Mouse (Mus musculus) 416B (cell line): ENCODE measurements around the gene Olfr786.

ENCODE experiments used
- DNase-seq: peaks from one replicate; pipeline ENCODE4 v3.0.0; 2011; ENCODE audit warnings: low read depth

The Olfr786 gene

DNA sequence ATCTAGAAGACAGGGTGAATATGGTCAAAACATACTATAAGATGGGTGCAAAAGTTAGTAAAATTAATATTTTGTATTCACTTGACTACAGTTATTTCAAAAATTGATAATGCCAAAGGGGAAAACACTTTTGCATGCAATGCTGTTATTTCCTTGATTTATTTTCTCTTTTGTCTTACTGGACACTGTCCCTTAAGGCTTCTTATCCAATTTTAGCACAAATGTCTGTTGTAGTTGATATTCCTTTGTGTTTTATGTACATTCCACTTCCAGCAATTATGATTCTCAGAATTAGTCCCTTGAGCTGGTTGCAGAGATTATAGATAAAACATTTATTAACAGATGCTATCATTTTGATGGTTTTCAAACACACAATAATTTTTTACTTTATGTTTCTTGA, at the start of gene Olfr786:
TSS of gene Olfr786 (plus strand) at position 301 of the 400 bp plus-strand sequence.
- no peak for DNase-seq

DNA sequence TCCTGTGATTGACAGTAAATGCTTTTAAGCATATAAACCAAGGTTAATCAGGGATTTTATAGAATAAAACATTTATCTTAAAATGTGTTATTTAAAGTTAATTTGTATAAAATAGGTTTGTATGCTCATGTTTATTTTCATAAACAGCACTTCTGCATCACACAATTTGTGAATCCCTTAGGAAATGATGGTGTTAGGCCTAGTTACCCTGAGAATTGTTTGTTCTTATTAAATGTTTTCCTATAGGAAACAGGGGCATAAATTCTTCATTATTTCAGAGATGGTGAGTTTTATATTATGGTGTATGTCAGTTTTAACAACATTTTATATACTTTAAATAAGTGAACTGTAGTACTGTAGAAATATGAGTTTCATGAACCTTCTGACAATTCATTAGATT, 43.3 kb upstream of the Olfr786 start, which contains the start of gene Olfr784:
TSS of gene Olfr784 (plus strand) at position 301 of the 400 bp plus-strand sequence.
- no peak for DNase-seq

DNA sequence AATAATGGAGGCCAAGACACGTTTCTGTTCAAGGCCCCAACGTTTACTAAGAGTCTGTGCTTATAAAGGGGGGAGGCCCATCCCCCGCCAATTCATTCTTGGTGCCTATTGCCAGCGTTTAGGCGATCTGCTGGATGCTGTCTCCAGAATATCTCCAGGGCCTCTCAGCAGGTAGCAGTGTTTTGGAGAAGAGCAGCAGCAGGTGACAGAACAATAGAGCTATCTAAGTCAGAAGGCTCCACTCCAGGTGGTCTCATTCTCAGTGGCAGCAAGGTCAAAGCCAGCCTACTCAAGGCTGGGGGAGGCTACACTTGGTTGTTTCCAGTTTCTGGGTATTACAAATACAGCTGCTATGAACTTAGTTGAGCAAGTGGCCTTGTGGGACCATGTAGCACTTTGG, 26.2 kb upstream of the Olfr786 start:
- DNase-seq = no peak

DNA sequence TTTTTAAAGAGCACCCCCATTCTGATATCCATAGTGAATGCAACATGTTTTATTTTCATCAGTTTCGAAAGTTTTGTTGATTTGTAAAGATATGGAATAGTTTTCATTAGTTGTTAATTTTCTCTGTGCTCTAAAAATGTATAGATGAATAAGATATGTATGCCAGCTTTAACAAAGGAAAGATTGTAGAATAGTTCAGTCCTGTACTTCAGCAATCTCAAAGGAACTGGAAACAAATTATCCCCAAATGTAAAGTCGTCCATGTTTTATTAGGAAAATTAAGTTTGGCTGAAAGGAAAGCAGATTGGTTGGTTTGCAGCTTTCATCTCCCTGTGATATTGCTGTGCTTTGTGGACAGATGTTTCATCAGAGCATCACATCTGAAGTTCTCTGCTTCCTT, 22.0 kb upstream of the Olfr786 start, which contains the start of gene Olfr785:
TSS of gene Olfr785 (plus strand) at position 301 of the 400 bp plus-strand sequence.
- DNase-seq = no peak

DNA sequence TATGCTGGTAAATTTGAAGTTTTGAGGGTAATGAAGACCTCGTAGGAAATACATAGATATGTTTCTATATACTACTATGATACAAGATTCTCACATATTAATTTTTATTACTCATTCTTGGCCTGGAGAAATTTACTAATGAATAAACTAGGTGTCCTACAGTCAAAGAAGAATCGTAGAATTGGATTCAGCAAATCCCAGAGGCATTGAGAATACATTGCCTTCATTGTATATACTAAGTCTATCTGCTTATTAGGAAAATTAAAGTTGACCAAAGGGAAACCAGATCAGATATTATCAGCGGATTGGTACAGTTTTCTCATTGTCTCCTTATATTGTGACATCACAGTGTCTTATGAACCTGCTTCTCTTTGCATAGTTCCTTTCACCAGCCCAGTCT, 34.5 kb downstream of the Olfr786 start, which contains the start of gene Olfr787:
TSS of gene Olfr787 (plus strand) at position 301 of the 400 bp plus-strand sequence.
- DNase-seq = no peak

DNA sequence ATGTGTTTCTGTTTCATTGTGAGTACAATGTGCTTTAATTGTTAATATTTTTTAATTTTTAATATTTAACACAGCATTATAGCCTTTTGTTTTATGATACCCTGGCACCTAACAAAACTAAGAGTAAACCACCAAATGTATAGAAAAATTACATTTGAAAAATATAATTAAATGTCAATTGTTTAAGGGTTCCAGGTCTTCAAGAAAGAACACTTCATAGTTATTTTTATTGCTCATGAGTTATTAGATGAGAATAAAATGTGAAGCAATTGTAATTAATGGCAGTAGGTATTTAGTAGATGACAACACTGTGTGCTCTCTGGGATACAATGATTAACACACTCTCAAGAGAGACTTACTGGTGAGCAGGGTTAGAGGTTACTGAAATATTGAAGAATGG, 43.6 kb downstream of the Olfr786 start, which contains the start of gene Olfr788:
TSS of gene Olfr788 (plus strand) at position 301 of the 400 bp plus-strand sequence.
- no peak for DNase-seq

DNA sequence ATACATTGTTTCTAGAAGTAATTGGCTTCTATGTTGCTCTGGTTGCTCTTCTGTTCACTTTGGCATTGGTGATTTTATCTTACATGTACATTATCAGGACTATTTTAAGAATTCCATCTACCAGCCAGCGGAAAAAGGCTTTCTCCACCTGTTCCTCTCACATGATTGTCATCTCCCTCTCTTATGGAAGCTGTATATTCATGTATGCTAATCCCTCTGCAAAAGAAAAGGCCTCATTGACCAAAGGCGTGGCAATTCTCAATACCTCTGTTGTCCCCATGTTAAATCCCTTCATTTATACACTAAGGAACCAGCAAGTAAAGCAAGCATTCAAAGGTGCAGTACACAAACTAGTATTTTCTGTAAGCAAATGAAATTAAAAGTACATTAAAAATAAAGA, 46.1 kb downstream of the Olfr786 start:
- DNase-seq = no peak

DNA sequence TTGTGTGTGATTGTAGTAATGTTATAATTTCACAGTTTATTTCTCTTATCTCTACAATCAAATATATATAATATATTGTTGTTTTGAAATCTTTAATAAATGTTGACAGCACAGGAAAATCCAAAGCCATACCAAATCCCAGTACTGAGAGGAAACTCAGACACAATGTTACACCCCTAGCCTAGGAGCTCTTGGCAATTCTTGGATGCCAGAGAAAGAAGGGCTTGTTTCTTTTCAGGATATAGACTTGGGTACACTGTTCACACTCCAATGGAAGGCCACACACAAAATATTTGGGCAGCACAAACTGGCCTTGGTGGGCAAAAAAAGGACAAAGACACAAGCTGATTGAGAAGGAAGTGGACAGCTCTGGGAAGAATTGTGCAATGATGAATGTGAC, 46.6 kb downstream of the Olfr786 start:
- no peak for DNase-seq

DNA sequence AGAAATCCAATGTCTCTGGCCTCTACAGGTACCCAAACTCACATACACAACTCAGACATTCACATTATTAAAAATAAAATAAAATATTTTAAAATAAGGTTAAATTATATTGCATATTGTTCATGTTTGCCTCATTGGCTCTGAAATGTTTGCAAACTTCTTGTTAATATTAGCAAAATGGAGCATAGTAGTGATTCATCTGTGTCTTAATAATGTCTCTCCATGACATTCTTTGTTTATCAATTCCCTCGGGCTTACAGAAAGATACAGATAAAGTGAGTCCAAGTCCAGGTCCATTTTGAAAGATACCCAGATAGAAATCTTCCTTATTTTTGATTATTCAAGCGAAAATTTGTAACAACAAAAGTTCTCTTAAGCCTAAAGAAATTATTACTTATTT, 57.3 kb downstream of the Olfr786 start, which contains the start of gene Olfr789:
TSS of gene Olfr789 (plus strand) at position 301 of the 400 bp plus-strand sequence.
- DNase-seq = no peak
